Mouse (Mus musculus) cerebellum, adult 9-11 months (tissue): ENCODE measurements around the gene Tor1aip2.

Source experiments
- DNase-seq: peaks from one replicate; pipeline ENCODE4 v3.0.0; 2022

The Tor1aip2 gene

GRCm38 (mm10) chr1:156112142-156112541 is 76.9 kb downstream of the Tor1aip2 start:
- DNase-seq, result no peak

GRCm38 (mm10) chr1:156113884-156114499 is 78.8 kb downstream of the Tor1aip2 start:
- DNase-seq, result no peak

GRCm38 (mm10) chr1:156116770-156117169 is 81.6 kb downstream of the Tor1aip2 start:
- DNase-seq, result no peak
